10 mouse cellular contexts compared by ENCODE assay signal in the genomic region with DNA sequence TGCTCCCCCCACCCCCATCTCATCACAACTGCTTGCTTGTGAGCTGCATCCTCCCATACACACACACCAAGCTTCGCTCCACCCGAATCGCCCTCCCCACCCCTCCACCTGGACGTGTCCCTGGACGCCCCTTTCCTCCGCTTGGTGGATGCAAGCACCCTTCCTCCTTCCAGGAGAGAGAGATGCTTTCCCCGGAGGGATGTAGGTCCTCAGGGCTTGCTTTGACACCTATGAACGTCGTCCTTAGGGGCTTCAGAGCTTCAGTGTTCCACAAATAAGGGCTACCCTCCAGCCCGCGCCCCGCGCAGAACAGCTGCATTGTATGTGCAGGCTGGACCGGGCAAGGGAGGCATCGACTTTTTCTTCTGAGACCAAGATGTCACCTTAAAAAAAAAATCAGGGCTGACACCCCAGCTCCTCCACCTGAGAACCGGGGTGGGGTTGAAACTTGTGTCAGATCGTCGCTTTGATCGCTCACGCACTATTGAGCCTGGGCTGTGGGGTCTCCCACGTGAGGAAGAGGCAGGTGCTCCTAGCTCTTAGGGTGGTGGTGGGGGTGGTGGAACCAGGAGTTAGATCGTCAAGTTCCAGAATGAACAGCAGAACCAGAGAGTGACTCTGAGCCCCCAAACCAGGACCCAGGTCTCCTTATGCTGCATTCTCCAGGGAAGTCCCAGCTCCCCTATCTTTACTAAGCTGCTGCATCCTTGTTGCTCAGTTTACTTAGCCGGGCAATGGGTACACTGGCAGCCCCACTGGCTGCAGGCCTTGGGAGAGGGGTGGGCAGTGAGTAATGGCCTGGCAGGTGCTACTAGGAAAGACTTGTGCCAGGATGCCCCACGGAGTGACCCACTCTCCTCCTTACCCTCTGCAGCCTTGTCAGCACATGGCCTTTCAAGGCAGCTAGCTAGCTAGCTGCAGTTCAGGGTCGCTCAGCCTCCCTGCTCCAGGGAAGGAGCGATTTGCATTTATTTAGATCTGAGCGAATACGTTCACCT. TPM values are rescaled to one million over a fixed set of nuclear protein-coding genes. Genes with fewer than 3 reads are reported as not detected.
DNase-seq lines count a peak whose midpoint lies in the region; ATAC-seq and TF ChIP-seq lines count a peak whose summit lies in the region.
"Had no signal": no experiment of that assay in that cellular context is flagged by ENCODE, and none has a peak within 500 bp of the region (broad histone marks: within the 10 kb centered on the region; RNA-seq: fewer than 3 reads in every experiment).

No protein-coding gene starts in this region.

- WGBS in liver, embryonic 12.5 days (ENCODE audit: insufficient replicate concordance), result 12% methylated on average over 28 of the region's 28 CpGs
- 12% methylated on average over 27 of the region's 28 CpGs for WGBS in hindbrain, postnatal 0 days
- WGBS in olfactory bulb, adult 2 months, result 22% methylated on average over 28 of the region's 28 CpGs

- no peak overlapping the region for H3K4me3 ChIP-seq in liver, embryonic 12.5 days
- peak overlapping the region; percentile 74 for H3K4me3 ChIP-seq in hindbrain, postnatal 0 days (ENCODE audit: low read length)
- H3K4me3 ChIP-seq in olfactory bulb, adult 2 months (ENCODE audit: insufficient read depth, low read depth, low read length), result peak overlapping the region; percentile 79

- no peaks in the 10 kb centered on the region for H3K9me3 ChIP-seq in liver, embryonic 12.5 days (replicated peaks)
- no peaks in the 10 kb centered on the region for H3K9me3 ChIP-seq in hindbrain, postnatal 0 days (ENCODE audit: low read length)

- TF ChIP-seq POLR2A in olfactory bulb, adult 2 months (IDR thresholded peaks at IDR 0.05; ENCODE audit: insufficient read depth, low read depth, low read length), result no peak

- no peaks in the 10 kb centered on the region for H3K36me3 ChIP-seq in liver, embryonic 12.5 days
- no peaks in the 10 kb centered on the region for H3K36me3 ChIP-seq in hindbrain, postnatal 0 days (ENCODE audit: insufficient read depth, low read length)

- peaks cover 89% of the 10 kb centered on the region for H3K27me3 ChIP-seq in liver, embryonic 12.5 days (replicated peaks)
- H3K27me3 ChIP-seq in hindbrain, postnatal 0 days (ENCODE audit: insufficient read depth, low read length), result no peaks in the 10 kb centered on the region; the same call in none of the 2 replicates

- no peak for TF ChIP-seq CTCF in hindbrain, postnatal 0 days (IDR thresholded peaks at IDR 0.05; ENCODE audit: low read depth)
- no peak for TF ChIP-seq CTCF in olfactory bulb, adult 2 months (IDR thresholded peaks at IDR 0.05; ENCODE audit: insufficient read depth, low read depth, low read length)

- no peak for ATAC-seq in cerebellum, adult (ENCODE audit: insufficient number of reproducible peaks, low FRiP score, low TSS enrichment)
- ATAC-seq in liver, embryonic 12.5 days, result no peak
- ATAC-seq in hindbrain, postnatal 0 days, result no peak

- DNase-seq in cerebellum, postnatal 10 days, result peak; percentile 62 to 79
- no peak for DNase-seq in liver
- DNase-seq in hindbrain, postnatal 0 days (ENCODE audit: low spot score), result no peak
- DNase-seq in frontal cortex, postnatal 14 days (ENCODE audit: low spot score in 2 of 2), result no peak
- no peak for DNase-seq in adipocyte (ENCODE audit: low spot score)
- DNase-seq: gastrocnemius, postnatal 36 days; lung, postnatal 36 days had no signal

- no peak overlapping the region for H3K27ac ChIP-seq in liver, embryonic 12.5 days
- H3K27ac ChIP-seq in hindbrain, postnatal 0 days, result peak overlapping the region; percentile 87; the same call in 1 of the 2 replicates
- H3K27ac ChIP-seq in olfactory bulb, adult 2 months (ENCODE audit: insufficient read depth, low read depth, low read length), result no peak overlapping the region

- H3K9ac ChIP-seq in liver, embryonic 12.5 days, result no peak overlapping the region
- H3K9ac ChIP-seq in hindbrain, postnatal 0 days (replicated peaks; ENCODE audit: low read length), result peak overlapping the region; percentile 83; the same call in 1 of the 2 replicates

- H3K4me1 ChIP-seq in liver, embryonic 12.5 days, result 0 out of 2 replicates have a peak, but pooled peaks cover 4% of the 10 kb centered on the region
- H3K4me1 ChIP-seq in hindbrain, postnatal 0 days (ENCODE audit: insufficient read depth, low read length), result peaks cover 11% of the 10 kb centered on the region
- peaks cover 45% of the 10 kb centered on the region for H3K4me1 ChIP-seq in olfactory bulb, adult 2 months (ENCODE audit: control insufficient read depth, insufficient read depth, low read length)

- H3K4me2 ChIP-seq in liver, embryonic 12.5 days, result peak overlapping the region; percentile 24; the same call in 1 of the 2 replicates
- H3K4me2 ChIP-seq in hindbrain, postnatal 0 days (ENCODE audit: low read depth, low read length), result peak overlapping the region; percentile 72

RNA-seq across cellular contexts. Expression of gene Igsf21, which starts 0.7 kb away (rescaled TPM):
- 0.08 and 0.10 TPM in 2 replicates for polyA plus RNA-seq in liver, embryonic 12.5 days (2016; fragmentation: Nextera tagmentation; extraction: Ambion mirVana)
- total RNA-seq in hindbrain, postnatal 0 days (2014; rRNA removed), result 175 and 176 TPM in 2 replicates
- 125 and 127 TPM in 2 replicates for polyA plus RNA-seq in hindbrain, postnatal 0 days (2015; fragmentation: Nextera tagmentation; extraction: Ambion mirVana)
- polyA plus RNA-seq in olfactory bulb, adult 2 months (2012; ENCODE audit: insufficient read depth, insufficient read length, low replicate concordance, missing spikeins), result not detected in 2 replicates

Comparison
In these comparisons a context has a peak if more than half of its experiments do, and no peak if none do; other contexts are left out.
1. DNase-seq: peak in cerebellum, postnatal 10 days (2 of 2); none in liver (single experiment), hindbrain, postnatal 0 days (single experiment), frontal cortex, postnatal 14 days (0 of 2) and adipocyte (single experiment).
2. RNA of gene Igsf21, which starts 0.7 kb away (polyA plus RNA-seq): 125 to 127 TPM in hindbrain, postnatal 0 days; 0.08 to 0.10 TPM in liver, embryonic 12.5 days and not detected in olfactory bulb, adult 2 months; every median in the first group is over 100 times any median in the second.